Mouse (Mus musculus): ENCODE data around the gene Me1. TPM values are rescaled to one million over a fixed set of nuclear protein-coding genes. Genes with fewer than 3 reads are reported as not detected.

The Me1 gene
- polyA plus RNA-seq, 1 experiment, result 26.8 TPM

DNA sequence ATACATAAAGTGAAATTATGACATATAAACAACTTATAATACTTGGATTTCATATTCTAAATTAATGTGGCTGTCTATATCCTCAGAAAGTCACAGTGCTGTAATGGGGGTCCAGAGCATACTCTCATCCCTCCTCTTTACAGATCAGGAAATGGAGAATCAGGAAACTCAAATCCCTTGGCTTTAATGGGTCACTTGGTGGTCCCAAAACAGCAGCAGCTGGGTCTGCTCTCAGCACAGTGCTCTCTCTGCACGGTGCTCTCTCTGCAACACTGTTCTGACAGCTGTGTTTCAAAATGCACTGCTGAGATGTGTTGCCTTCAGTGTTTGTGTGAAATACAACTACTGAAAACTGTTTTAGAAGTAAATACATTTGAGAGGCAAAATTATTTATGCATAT is 43.6 kb downstream of the Me1 start:
- no peak for DNase-seq (ENCODE audit: low read depth)
- TF ChIP-seq POLR2A (IDR thresholded peaks at IDR 0.05; ENCODE audit: borderline replicate concordance, extremely low read depth, insufficient read depth, insufficient read length, poor library complexity, severe bottlenecking) (no peak), CTCF (IDR thresholded peaks at IDR 0.05; ENCODE audit: borderline replicate concordance, extremely low read depth, insufficient read depth, insufficient read length) (no peak)

DNA sequence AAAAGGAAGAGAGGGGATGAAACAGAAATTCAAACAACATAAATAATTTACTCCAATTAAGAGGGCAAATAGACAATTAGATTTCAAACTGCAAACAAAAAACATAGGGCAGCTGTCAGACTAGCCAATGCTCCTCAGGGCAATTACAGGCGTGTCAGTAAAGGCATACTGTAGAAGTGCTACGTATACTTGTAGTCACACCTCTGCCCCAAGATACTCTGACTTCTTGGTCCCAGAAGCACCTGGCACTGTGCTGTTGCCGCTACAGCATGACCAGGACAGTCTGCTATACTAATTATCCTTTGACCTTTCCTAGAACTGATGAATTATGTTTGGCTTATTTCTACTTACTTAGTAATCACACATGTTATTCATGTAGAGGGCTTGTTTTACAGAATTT is 44.5 kb downstream of the Me1 start:
- TF ChIP-seq CTCF (IDR thresholded peaks at IDR 0.05; ENCODE audit: borderline replicate concordance, extremely low read depth, insufficient read depth, insufficient read length), result no peak
- TF ChIP-seq POLR2A (IDR thresholded peaks at IDR 0.05; ENCODE audit: borderline replicate concordance, extremely low read depth, insufficient read depth, insufficient read length, poor library complexity, severe bottlenecking), result no peak
- DNase-seq (ENCODE audit: low read depth), result peak; percentile 27

DNA sequence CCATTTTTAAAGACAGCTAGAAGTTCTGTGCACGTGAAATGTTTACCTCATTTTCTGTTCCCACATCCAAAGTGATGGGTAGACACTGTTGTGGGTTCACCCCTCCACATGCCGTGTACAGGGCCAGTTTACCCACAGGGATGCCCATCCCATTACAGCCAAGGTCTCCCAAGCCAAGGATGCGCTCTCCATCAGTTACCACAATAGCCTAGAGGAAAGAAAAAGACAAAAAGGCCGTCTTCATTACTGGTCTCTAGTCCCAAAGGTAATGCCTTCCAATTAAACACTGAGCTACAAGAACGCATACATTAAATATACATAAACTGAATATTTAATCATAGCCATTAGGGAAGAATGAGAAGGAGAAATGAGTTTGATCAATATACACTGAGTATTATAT is 44.9 kb downstream of the Me1 start:
- TF ChIP-seq POLR2A (IDR thresholded peaks at IDR 0.05; ENCODE audit: borderline replicate concordance, extremely low read depth, insufficient read depth, insufficient read length, poor library complexity, severe bottlenecking) (no peak), CTCF (IDR thresholded peaks at IDR 0.05; ENCODE audit: borderline replicate concordance, extremely low read depth, insufficient read depth, insufficient read length) (no peak)
- no peak for DNase-seq (ENCODE audit: low read depth)

DNA sequence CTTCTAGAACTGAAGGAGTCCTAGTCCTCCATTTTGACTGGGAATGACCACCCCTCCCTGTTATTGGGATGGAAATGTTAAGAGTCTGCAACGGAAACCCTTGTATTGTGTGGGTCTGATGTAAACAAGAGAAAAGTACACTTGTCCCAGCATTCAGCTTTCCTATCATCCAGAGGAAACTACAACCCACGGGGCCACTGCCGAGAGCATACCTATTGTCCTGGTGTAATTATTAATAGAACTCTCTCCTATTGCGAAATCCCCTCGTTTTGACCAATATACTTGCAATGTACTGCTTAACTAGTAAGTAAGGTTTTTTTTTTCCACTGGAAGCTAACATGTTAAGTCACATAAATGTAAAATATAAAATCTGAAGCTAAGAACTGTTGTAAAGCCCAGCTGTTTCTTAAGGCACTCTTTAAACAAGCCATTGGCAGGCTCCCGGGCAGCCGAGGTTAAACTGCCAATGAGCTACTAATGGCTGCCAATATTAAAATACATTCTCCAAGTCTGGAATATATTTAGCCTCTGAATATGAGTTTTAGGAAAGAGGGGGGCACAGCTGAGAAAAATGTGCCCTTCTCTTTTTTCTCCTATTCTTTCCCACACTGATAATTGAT is 47.7 kb downstream of the Me1 start:
- TF ChIP-seq CTCF (IDR thresholded peaks at IDR 0.05; ENCODE audit: borderline replicate concordance, extremely low read depth, insufficient read depth, insufficient read length) (no peak), POLR2A (IDR thresholded peaks at IDR 0.05; ENCODE audit: borderline replicate concordance, extremely low read depth, insufficient read depth, insufficient read length, poor library complexity, severe bottlenecking) (no peak)
- DNase-seq (ENCODE audit: low read depth), result no peak

DNA sequence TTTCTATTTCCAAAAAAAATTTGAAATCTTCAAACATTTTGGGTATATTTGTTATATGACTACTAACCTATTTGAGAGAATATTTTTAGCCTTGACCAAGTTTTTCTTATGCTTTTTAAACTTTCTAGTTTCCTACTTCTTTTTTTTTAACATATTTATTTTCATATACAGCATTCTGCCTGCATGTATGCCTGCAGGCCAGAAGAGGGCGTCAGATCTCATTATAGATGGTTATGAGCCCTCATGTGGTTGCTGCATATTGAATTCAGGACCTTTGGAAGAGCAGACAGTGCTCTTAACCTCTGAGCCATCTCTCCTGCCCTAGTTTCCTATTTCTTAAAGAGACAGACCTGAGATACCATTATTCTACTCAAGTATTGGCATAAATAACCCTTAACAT is 48.9 kb downstream of the Me1 start:
- TF ChIP-seq CTCF (IDR thresholded peaks at IDR 0.05; ENCODE audit: borderline replicate concordance, extremely low read depth, insufficient read depth, insufficient read length), result no peak
- TF ChIP-seq POLR2A (IDR thresholded peaks at IDR 0.05; ENCODE audit: borderline replicate concordance, extremely low read depth, insufficient read depth, insufficient read length, poor library complexity, severe bottlenecking), result no peak
- no peak for DNase-seq (ENCODE audit: low read depth)

DNA sequence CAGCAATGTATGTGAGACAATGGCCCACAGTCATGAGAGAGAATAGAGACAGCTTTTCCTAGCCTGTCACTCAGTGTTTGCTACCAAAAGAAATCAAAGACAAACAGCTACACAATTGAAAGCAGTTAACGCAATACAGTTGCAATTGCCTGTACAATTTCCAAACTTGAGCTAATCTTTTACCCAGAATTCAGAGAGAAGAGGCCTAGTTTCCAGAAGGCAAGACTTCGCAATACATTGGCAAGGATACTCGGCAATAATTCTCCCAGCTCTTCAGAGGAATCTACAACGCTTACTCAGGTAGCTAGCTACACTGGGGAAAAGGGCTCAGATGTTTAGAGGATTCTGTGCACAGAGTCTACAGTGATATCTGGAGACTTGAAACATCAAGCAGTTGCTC is 52.3 kb downstream of the Me1 start:
- TF ChIP-seq CTCF (IDR thresholded peaks at IDR 0.05; ENCODE audit: borderline replicate concordance, extremely low read depth, insufficient read depth, insufficient read length), result no peak
- TF ChIP-seq POLR2A (IDR thresholded peaks at IDR 0.05; ENCODE audit: borderline replicate concordance, extremely low read depth, insufficient read depth, insufficient read length, poor library complexity, severe bottlenecking), result no peak
- DNase-seq (ENCODE audit: low read depth), result no peak

DNA sequence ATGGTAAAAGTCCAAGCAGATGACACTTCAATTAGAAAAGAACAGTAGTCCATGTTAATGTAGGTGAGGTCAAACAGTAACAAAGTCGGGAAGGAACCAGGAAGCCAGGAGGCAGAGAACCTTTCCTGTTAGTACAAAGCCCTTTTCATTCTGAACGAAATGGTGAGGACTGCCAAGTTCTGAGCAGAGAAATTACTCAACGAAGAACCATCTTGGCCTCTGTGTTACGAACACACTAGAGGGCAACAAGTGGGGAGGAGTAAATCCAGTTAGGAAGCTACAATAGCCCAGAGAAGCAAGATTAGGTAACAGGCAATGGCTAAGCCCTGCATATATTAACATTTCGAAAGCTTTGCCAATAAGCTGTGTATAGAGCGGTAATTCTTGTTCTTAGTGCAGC is 57.0 kb downstream of the Me1 start:
- TF ChIP-seq POLR2A (IDR thresholded peaks at IDR 0.05; ENCODE audit: borderline replicate concordance, extremely low read depth, insufficient read depth, insufficient read length, poor library complexity, severe bottlenecking), result no peak
- peak; percentile 19 for DNase-seq (ENCODE audit: low read depth)

DNA sequence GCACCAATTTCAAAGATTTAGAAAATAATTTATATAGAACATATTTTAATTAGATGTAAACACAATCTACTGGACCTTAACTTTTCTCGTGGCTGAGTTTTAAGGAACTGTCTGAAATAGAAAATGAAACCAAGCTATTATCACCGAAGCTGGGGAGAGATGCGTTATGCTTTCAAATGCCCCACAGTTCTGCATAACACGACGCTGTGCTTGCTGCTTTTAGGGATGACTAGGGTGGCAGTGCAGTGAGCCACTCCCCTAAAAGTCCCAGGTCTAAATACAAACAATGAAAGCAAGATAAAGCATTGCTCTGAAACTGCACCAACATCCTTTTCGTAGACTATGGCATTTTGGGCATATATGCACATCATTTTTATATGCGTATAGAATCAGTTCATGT is 64.6 kb downstream of the Me1 start:
- TF ChIP-seq POLR2A (IDR thresholded peaks at IDR 0.05; ENCODE audit: borderline replicate concordance, extremely low read depth, insufficient read depth, insufficient read length, poor library complexity, severe bottlenecking), result no peak
- no peak for TF ChIP-seq CTCF (IDR thresholded peaks at IDR 0.05; ENCODE audit: borderline replicate concordance, extremely low read depth, insufficient read depth, insufficient read length)
- DNase-seq (ENCODE audit: low read depth), result no peak

DNA sequence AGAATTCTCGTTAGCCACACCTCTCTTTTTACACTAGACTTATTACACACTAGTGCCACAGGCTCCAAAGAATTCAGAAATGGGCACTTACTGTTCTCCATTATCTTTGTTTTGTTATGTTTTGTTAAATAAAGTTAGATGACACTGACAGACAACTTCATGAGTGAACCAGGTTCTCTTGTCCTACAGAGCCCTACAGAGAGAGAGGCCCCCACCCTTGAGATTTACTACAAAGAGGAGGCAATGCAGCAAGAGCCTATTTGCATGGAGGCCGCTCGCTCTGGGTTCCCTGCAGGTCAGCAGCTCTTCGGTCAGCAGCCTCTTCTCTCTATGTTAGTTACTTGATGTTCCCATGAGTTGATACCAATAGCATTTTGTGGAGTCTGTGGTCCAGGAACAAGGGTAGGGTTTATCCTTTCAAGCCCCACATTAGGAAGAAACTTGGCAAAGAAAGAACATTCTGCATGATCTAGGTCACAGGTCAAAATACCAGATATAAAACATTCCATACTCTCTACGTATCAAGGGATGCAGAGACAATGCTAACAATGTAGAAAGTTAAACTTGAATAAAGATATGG is 65.3 kb downstream of the Me1 start:
- DNase-seq (ENCODE audit: low read depth), result no peak

DNA sequence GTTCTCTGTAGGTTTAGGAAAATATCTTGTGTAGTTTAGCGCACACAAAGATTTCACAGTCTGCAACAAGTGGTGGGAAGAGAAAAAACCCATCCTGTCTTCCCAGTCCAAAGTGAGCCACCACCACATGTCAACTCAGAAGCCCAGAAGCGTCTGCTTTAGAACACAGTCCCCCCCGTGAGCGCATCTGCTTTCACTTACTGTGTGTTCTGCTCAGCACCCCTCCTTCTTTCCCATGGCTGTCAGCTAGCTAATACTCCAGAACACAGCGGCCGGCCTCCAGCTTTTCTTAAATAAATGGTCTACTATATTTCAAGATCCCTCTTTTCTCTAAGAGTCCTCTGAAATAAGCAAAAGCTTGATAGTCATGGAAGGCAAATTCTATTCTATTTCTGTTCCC is 66.4 kb downstream of the Me1 start:
- no peak for DNase-seq (ENCODE audit: low read depth)

More for the DNA sequence above, 65.3 kb downstream of the Me1 start:
- TF ChIP-seq POLR2A (IDR thresholded peaks at IDR 0.05; ENCODE audit: borderline replicate concordance, extremely low read depth, insufficient read depth, insufficient read length, poor library complexity, severe bottlenecking) (no peak), CTCF (IDR thresholded peaks at IDR 0.05; ENCODE audit: borderline replicate concordance, extremely low read depth, insufficient read depth, insufficient read length) (no peak)

DNA sequence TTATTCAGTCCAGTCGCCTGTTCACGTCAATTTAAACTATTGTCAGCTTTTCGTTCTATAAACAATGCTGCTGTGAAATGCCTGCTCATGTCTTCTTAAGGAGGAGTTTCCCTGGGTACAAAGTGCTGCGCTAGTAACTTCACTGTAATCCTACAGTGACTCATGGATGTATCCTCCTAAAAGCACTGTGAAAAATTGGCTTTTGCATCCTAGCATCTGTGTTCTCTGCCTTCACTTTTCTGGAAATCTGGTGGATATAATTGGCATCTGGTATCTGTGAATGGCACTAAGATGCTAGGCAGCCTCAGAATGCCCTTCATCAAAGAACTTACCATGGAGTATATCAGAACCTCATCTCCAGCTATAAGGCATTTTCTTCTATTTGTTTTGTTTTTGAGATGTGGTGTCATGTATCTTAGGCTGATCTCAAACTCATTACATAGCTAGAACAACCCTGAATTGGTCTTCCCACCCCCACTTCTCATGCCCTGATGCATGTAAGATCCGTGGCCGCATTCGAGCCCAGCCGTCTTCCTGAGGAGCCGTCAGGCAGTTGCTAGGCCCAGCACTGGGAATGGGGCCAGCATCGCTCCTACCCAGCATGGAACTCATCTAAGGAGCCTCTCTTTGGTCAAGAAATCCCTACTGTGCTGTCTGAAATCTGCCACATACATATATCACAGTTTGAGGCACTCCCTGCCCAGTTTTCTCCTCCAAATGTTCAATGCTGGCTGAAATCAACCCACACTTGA is 67.8 kb downstream of the Me1 start:
- DNase-seq (ENCODE audit: low read depth), result no peak
- TF ChIP-seq CTCF (IDR thresholded peaks at IDR 0.05; ENCODE audit: borderline replicate concordance, extremely low read depth, insufficient read depth, insufficient read length) (no peak), POLR2A (IDR thresholded peaks at IDR 0.05; ENCODE audit: borderline replicate concordance, extremely low read depth, insufficient read depth, insufficient read length, poor library complexity, severe bottlenecking) (no peak)

More for the DNA sequence above, 66.4 kb downstream of the Me1 start:
- no peak for TF ChIP-seq CTCF (IDR thresholded peaks at IDR 0.05; ENCODE audit: borderline replicate concordance, extremely low read depth, insufficient read depth, insufficient read length)
- TF ChIP-seq POLR2A (IDR thresholded peaks at IDR 0.05; ENCODE audit: borderline replicate concordance, extremely low read depth, insufficient read depth, insufficient read length, poor library complexity, severe bottlenecking), result no peak

DNA sequence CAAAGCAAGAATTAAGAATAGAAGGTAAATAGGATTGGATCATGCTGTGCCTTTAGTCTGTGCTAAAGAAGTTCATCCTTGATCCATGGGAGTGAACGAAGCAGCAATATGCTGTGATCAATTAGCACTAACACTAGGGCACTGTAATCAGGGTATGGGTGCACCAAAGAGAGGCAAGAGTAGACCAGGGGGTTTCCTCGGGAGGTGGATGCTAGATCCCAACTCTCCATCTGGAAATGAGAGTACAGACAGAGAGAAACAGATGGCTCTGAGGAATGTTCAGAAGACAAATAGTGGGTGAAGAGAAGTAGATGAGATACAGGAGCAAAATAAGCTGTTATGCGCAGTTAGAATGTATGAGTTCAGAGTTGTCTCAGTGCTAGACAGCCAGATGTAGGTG is 68.8 kb downstream of the Me1 start:
- DNase-seq (ENCODE audit: low read depth), result no peak
- TF ChIP-seq POLR2A (IDR thresholded peaks at IDR 0.05; ENCODE audit: borderline replicate concordance, extremely low read depth, insufficient read depth, insufficient read length, poor library complexity, severe bottlenecking), result no peak

All from brain, embryonic 14.5 days (tissue).